In the genomic region with DNA sequence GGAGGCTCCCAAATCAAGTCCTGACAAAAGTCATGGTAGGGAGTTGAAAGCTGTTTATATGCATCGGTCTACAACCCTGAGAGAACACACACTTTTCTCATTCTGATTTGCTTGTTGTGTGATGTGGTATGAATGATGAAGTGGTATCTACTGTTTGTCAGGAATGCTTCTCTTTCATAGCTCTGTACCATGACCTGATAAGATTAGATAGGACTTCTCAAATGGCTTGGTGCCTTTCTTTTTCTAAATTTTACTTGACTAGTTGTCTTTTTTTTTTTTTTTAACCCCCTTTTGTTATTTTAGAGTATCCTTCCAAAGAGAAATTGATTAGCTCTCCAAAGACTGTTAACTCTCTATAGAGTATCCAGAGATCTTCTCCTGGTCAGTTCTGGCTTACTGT, we compare ENCODE assay signal across 24 mouse cellular contexts.
"Had no signal": no experiment of that assay in that cellular context is flagged by ENCODE, and none has a peak within 500 bp of the region (broad histone marks: within the 10 kb centered on the region; RNA-seq: fewer than 3 reads in every experiment).

No protein-coding gene starts in this region.

- H3K27me3 ChIP-seq: embryonic facial prominence, embryonic 12.5 days; embryonic facial prominence, embryonic 13.5 days; embryonic facial prominence, embryonic 15.5 days; forebrain, embryonic 12.5 days; forebrain, embryonic 13.5 days; forebrain, embryonic 15.5 days had no signal

- H3K27ac ChIP-seq: embryonic facial prominence, embryonic 10.5 days; embryonic facial prominence, embryonic 12.5 days; embryonic facial prominence, embryonic 13.5 days; embryonic facial prominence, embryonic 15.5 days; forebrain, embryonic 10.5 days; forebrain, embryonic 12.5 days; forebrain, embryonic 13.5 days; forebrain, embryonic 15.5 days; gastrocnemius, adult 2 months; heart, adult 2 months had no signal

- H3K9me3 ChIP-seq: embryonic facial prominence, embryonic 10.5 days; embryonic facial prominence, embryonic 12.5 days; embryonic facial prominence, embryonic 13.5 days; embryonic facial prominence, embryonic 15.5 days; forebrain, embryonic 10.5 days; forebrain, embryonic 12.5 days; forebrain, embryonic 13.5 days; forebrain, embryonic 15.5 days had no signal

- H3K9ac ChIP-seq: embryonic facial prominence, embryonic 12.5 days; embryonic facial prominence, embryonic 13.5 days; embryonic facial prominence, embryonic 15.5 days; forebrain, embryonic 12.5 days; forebrain, embryonic 13.5 days; forebrain, embryonic 15.5 days; forebrain, postnatal 0 days had no signal

- H3K4me3 ChIP-seq: embryonic facial prominence, embryonic 10.5 days; embryonic facial prominence, embryonic 12.5 days; embryonic facial prominence, embryonic 13.5 days; embryonic facial prominence, embryonic 15.5 days; erythroblast, embryonic 14.5 days; forebrain, embryonic 10.5 days; forebrain, embryonic 12.5 days; forebrain, embryonic 13.5 days; forebrain, embryonic 15.5 days; gastrocnemius, adult 2 months; heart, adult 2 months had no signal

- DNase-seq: cerebellum, adult 9-10 months; cerebellum, adult 9-11 months; cerebellum, postnatal 10 days; cerebellum, postnatal 14 days; cerebellum, postnatal 25 days; cerebellum, postnatal 36 days; embryo, embryonic 11 days; forebrain, postnatal 0 days; gastrocnemius, adult 2 months; gastrocnemius, postnatal 10 days; gastrocnemius, postnatal 14 days; gastrocnemius, postnatal 25 days; gastrocnemius, postnatal 36 days; heart, adult 18-20 months; heart, adult 2 months had no signal

- H3K4me1 ChIP-seq: embryonic facial prominence, embryonic 10.5 days; embryonic facial prominence, embryonic 12.5 days; embryonic facial prominence, embryonic 13.5 days; embryonic facial prominence, embryonic 15.5 days; forebrain, embryonic 10.5 days; forebrain, embryonic 12.5 days; forebrain, embryonic 13.5 days; forebrain, embryonic 15.5 days had no signal
